14 mouse cellular contexts compared by ENCODE assay signal in the genomic region with DNA sequence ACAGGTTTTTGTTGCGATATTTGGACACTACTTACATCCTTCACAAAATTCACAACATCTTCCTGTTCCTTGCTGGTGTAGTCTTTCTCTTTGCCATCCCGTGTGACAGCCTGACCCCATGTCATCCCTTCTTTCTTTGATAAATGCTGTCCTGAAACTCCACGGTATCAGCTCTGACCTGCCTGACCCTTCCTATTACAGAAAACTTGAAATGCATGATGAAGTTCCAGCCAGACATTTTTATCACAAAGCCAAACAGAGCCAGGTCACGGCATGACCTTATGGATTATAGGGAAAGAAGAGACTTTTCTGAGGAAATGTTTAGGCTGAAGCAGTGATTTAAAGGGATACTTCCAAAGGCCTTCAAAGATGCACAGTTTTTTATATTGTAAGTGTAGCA.
"Had no signal": no experiment of that assay in that cellular context is flagged by ENCODE, and none has a peak within 500 bp of the region (broad histone marks: within the 10 kb centered on the region; RNA-seq: fewer than 3 reads in every experiment).

No protein-coding gene starts in this region.

- DNase-seq: kidney, adult 18-20 months; kidney, postnatal 14 days; liver, embryonic 13.5 days; liver, postnatal 0 days; midbrain, embryonic 14.5 days; right cerebral cortex, adult 18-20 months; right cerebral cortex, postnatal 25 days; thymus, adult 2 months; thymus, postnatal 25 days had no signal

- H3K27ac ChIP-seq: left cerebral cortex, adult 2 months; limb, embryonic 10.5 days; liver, embryonic 13.5 days; midbrain, embryonic 10.5 days; neural tube, embryonic 15.5 days had no signal

- H3K4me3 ChIP-seq: left cerebral cortex, adult 2 months; limb, embryonic 10.5 days; liver, embryonic 13.5 days; midbrain, embryonic 10.5 days; myocyte; neural tube, embryonic 15.5 days had no signal

- H3K4me1 ChIP-seq: liver, embryonic 13.5 days; neural tube, embryonic 15.5 days had no signal

- H3K9me3 ChIP-seq: limb, embryonic 10.5 days; liver, embryonic 13.5 days; midbrain, embryonic 10.5 days; neural tube, embryonic 15.5 days had no signal

- H3K36me3 ChIP-seq: limb, embryonic 10.5 days; liver, embryonic 13.5 days; neural tube, embryonic 15.5 days had no signal

- H3K27me3 ChIP-seq: liver, embryonic 13.5 days; neural tube, embryonic 15.5 days had no signal

- ATAC-seq: liver, postnatal 0 days had no signal

- H3K9ac ChIP-seq: liver, embryonic 13.5 days; liver, postnatal 0 days; neural tube, embryonic 15.5 days had no signal

- H3K4me2 ChIP-seq: liver, embryonic 13.5 days; neural tube, embryonic 15.5 days had no signal
